Mouse (Mus musculus): ENCODE results near the gene Hfe.

DNA sequence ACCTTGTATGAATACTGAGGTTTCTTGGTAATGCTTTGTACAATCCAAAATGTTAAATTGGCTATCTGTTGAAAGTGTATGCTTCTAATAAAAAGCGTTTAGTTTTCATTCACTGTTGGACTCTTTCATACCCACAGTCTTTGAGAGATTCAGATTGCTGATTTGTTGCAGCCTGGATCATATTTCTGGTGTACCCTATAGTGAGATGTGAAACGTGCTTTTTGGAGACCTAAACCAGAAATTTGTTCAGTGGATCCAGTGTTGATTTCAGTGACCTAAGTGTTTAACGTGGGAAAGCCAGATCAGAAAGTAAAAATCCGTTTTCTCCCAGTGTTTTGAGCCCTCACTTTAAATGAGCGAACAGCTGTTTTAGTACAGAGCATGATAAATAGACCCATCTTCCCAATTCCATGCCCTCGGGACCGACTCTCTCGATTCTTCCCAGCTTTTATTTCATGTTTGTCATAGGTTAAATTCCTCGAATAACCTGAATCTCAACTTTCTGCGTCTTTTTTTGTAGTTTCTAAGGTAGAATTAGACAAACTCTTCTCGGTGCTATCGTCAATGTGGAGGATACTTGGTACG lies 29.7 kb upstream of the Hfe start:
- no peak for TF ChIP-seq CTCF (IDR thresholded peaks at IDR 0.05; ENCODE audit: borderline replicate concordance, extremely low read depth, insufficient read depth, insufficient read length)
- no peak for TF ChIP-seq POLR2A (IDR thresholded peaks at IDR 0.05; ENCODE audit: borderline replicate concordance, extremely low read depth, insufficient read depth, insufficient read length, poor library complexity, severe bottlenecking)
